Mouse (Mus musculus): ENCODE data around the gene Ces4a. TPM values are rescaled to one million over a fixed set of nuclear protein-coding genes. Genes with fewer than 3 reads are reported as not detected.
"Not testable (repeated sequence)": the region's sequence is repeated elsewhere in the genome, so short reads cannot be mapped to it uniquely, and the experiment has no call there.

Ces4a gene
- polyA plus RNA-seq (2012; rRNA removed), result not detected in 2 replicates
- polyA plus RNA-seq (2014; fragmentation: Nextera tagmentation; extraction: Ambion mirVana), result not detected in 2 replicates

DNA sequence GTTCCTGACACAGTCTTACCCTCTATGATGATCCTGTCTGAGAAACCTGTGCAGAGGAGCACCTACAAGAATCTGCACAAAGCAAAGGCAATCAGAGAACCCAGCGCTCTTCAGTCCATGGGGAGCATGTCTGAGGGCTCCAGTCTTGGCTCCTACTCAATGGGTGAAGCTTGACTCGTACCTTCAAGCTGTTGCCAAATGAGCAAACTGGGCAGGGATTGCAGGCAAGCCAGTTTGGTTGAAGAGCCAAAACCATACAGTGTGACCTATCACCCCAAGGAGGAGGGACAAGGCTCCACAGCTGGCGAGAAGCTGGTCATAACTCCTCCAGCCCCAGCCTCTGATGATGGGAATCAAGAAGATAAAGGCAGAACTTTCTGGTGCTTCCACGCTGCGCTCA lies at the start of gene Ces4a:
Gene Ces4a (plus strand): TSS at position 292 of the 400 bp plus-strand sequence.
- no peaks in the 10 kb centered on the region for H3K4me1 ChIP-seq (replicated peaks; ENCODE audit: control insufficient read depth in 2 of 2, insufficient read depth in 2 of 2, low read length in 1 of 2)
- no peak within 1 kb of the TSS for H3K4me2 ChIP-seq (ENCODE audit: low read depth)
- WGBS (ENCODE audit: insufficient replicate concordance), result 64% methylated on average over 5 of the region's 5 CpGs
- no peaks in the 10 kb centered on the region for H3K9me3 ChIP-seq (ENCODE audit: control insufficient read depth, low read length)
- no peak for ATAC-seq (ENCODE audit: insufficient read depth)
- H3K4me3 ChIP-seq (ENCODE audit: insufficient read depth in 1 of 2, low read depth in 2 of 2, low read length in 2 of 2), result no peak within 1 kb of the TSS
- no peak for DNase-seq (ENCODE audit: low read depth in 3 of 3, low spot score in 3 of 3)
- no peaks in the 10 kb centered on the region for H3K27me3 ChIP-seq (ENCODE audit: control insufficient read depth, insufficient read depth, low read length)
- no peak within 1 kb of the TSS for H3K27ac ChIP-seq
- no peaks in the 10 kb centered on the region for H3K36me3 ChIP-seq (replicated peaks; ENCODE audit: control insufficient read depth, insufficient read depth, low read depth)
- TF ChIP-seq EP300 (IDR thresholded peaks at IDR 0.05; ENCODE audit: low read depth), result no peak
- TF ChIP-seq CTCF (IDR thresholded peaks at IDR 0.05; ENCODE audit: low read depth), result no peak
- H3K9ac ChIP-seq (replicated peaks), result no peak within 1 kb of the TSS

DNA sequence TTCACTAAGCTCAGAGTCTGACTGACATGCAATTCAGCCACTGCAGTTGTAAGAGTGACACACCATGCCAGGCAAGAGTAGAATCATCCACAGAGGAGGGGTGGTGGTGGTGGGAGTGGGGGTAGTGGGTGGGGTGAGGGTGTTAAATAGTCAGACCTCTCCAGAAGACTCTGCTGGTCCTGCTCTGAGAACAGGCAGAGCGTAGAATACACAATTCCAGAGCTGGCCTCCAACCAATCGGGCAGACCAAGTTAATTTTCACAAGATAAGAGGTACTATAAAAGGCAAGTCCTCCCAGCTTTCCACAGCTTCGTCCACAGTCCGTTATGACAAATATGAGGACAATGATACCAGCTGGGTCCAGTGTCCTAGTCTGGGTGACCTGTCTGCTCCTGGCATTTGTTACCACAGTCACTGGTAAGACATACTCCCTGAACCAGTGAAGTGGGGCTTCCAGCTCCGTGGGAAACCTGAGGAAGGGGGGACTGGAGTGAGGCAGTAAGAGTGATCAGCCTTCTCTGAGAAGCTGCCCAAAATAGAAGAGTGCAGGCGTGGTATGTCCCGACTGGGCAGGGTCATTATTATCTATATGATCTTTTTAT lies 48.0 kb upstream of the Ces4a start, which contains the start of gene Ces3b:
Gene Ces3b (plus strand): TSS at position 305 of the 602 bp plus-strand sequence.
- H3K27ac ChIP-seq, result no peak within 1 kb of the TSS
- TF ChIP-seq EP300 (IDR thresholded peaks at IDR 0.05; ENCODE audit: low read depth), result no peak
- TF ChIP-seq CTCF (IDR thresholded peaks at IDR 0.05; ENCODE audit: low read depth), result no peak
- WGBS (ENCODE audit: insufficient replicate concordance), result 55% methylated on average over 7 of the region's 7 CpGs

DNA sequence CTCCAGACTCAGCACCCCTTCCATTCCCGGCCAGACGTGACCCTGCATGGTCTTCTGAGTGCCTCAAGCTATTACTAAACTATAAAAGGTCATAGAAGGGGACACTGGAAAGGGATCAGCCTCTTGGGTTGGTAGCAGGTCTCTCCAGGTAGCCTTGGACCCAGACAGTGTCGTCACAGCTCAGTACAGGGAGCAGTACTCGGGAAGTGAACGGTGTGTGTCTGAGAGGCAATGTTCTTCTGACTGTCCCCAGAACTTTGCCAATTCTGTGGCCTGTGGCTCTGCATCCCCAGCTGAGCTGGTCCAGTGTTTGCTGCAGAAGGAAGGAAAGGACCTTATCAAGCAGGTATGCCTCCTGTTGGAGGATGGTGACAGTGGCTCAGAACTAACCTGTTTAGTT lies 43.4 kb upstream of the Ces4a start:
- not testable (repeated sequence) for H3K9ac ChIP-seq (replicated peaks); H3K27me3 ChIP-seq (ENCODE audit: control insufficient read depth, insufficient read depth, low read length); H3K4me3 ChIP-seq (ENCODE audit: insufficient read depth in 1 of 2, low read depth in 2 of 2, low read length in 2 of 2); ATAC-seq (ENCODE audit: insufficient read depth); DNase-seq (ENCODE audit: low read depth in 3 of 3, low spot score in 3 of 3); H3K4me1 ChIP-seq (replicated peaks; ENCODE audit: control insufficient read depth in 2 of 2, insufficient read depth in 2 of 2, low read length in 1 of 2); H3K27ac ChIP-seq; H3K36me3 ChIP-seq (replicated peaks; ENCODE audit: control insufficient read depth, insufficient read depth, low read depth); H3K9me3 ChIP-seq (ENCODE audit: control insufficient read depth, low read length); H3K4me2 ChIP-seq (ENCODE audit: low read depth)
- WGBS (ENCODE audit: insufficient replicate concordance), result 59% methylated on average over 3 of the region's 5 CpGs

More for the DNA sequence above, 48.0 kb upstream of the Ces4a start, which contains the start of gene Ces3b:
- Histone ChIP-seq H3K27me3 (ENCODE audit: control insufficient read depth, insufficient read depth, low read length) (no peaks in the 10 kb centered on the region), H3K9ac (replicated peaks) (no peak within 1 kb of the TSS), H3K36me3 (replicated peaks; ENCODE audit: control insufficient read depth, insufficient read depth, low read depth) (no peaks in the 10 kb centered on the region), H3K4me3 (ENCODE audit: insufficient read depth in 1 of 2, low read depth in 2 of 2, low read length in 2 of 2) (no peak within 1 kb of the TSS), H3K9me3 (ENCODE audit: control insufficient read depth, low read length) (no peaks in the 10 kb centered on the region), H3K4me2 (ENCODE audit: low read depth) (no peak within 1 kb of the TSS), H3K4me1 (replicated peaks; ENCODE audit: control insufficient read depth in 2 of 2, insufficient read depth in 2 of 2, low read length in 1 of 2) (no peaks in the 10 kb centered on the region)
- ATAC-seq (ENCODE audit: insufficient read depth), result no peak
- no peak for DNase-seq (ENCODE audit: low read depth in 3 of 3, low spot score in 3 of 3)

DNA sequence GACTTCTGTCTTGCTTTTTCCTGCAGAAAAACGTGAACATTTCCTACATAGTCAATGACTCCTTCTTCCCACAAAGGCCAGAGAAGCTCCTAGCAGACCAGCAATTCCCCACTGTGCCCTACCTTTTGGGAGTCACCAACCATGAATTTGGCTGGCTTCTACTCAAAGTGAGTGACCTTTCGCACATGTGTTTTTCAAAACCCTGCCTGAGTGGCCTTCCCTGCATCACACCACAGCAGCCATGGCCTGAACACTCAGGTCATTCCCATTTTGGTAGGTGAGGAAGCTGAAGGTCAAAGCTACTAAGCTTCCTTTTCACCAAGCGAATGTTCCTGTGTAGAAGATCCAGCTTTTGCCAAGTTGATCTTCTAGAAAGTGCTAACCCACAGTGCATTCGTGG lies 43.0 kb upstream of the Ces4a start:
- no peak overlapping the region for H3K27ac ChIP-seq
- H3K4me3 ChIP-seq (ENCODE audit: insufficient read depth in 1 of 2, low read depth in 2 of 2, low read length in 2 of 2), result no peak overlapping the region
- no peak overlapping the region for H3K9ac ChIP-seq (replicated peaks)
- no peak for ATAC-seq (ENCODE audit: insufficient read depth)
- no peak for TF ChIP-seq CTCF (IDR thresholded peaks at IDR 0.05; ENCODE audit: low read depth)
- no peak for TF ChIP-seq EP300 (IDR thresholded peaks at IDR 0.05; ENCODE audit: low read depth)
- H3K4me1 ChIP-seq (replicated peaks; ENCODE audit: control insufficient read depth in 2 of 2, insufficient read depth in 2 of 2, low read length in 1 of 2), result no peaks in the 10 kb centered on the region
- no peaks in the 10 kb centered on the region for H3K27me3 ChIP-seq (ENCODE audit: control insufficient read depth, insufficient read depth, low read length)
- DNase-seq (ENCODE audit: low read depth in 3 of 3, low spot score in 3 of 3), result no peak
- no peak overlapping the region for H3K4me2 ChIP-seq (ENCODE audit: low read depth)
- no peaks in the 10 kb centered on the region for H3K36me3 ChIP-seq (replicated peaks; ENCODE audit: control insufficient read depth, insufficient read depth, low read depth)
- WGBS (ENCODE audit: insufficient replicate concordance), result 51% methylated on average over 4 of the region's 4 CpGs
- H3K9me3 ChIP-seq (ENCODE audit: control insufficient read depth, low read length), result no peaks in the 10 kb centered on the region

DNA sequence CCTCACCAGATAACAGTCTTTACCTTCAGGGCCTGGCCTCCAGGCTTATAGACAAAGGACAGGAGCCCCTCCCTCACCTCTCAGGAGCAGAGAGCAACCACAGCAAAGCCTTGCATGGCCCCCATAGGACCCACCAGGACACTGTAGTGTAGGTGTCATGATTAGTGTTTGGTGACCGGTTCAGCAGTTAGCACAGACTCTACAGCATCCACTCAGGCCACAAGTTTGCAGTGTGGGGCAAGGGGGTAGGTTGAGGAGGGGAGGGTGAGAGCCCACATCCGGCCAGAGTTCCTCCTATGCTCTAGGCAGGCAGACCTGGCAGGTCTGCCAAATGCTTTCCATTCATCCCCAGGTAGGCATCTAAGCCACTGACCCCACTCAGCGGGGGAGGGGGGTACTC lies 37.6 kb upstream of the Ces4a start:
- 42% methylated on average over 3 of the region's 3 CpGs for WGBS (ENCODE audit: insufficient replicate concordance)
- H3K9me3 ChIP-seq (ENCODE audit: control insufficient read depth, low read length), result no peaks in the 10 kb centered on the region
- no peak overlapping the region for H3K4me3 ChIP-seq (ENCODE audit: insufficient read depth in 1 of 2, low read depth in 2 of 2, low read length in 2 of 2)
- no peak for TF ChIP-seq CTCF (IDR thresholded peaks at IDR 0.05; ENCODE audit: low read depth)
- no peak for TF ChIP-seq EP300 (IDR thresholded peaks at IDR 0.05; ENCODE audit: low read depth)
- no peaks in the 10 kb centered on the region for H3K27me3 ChIP-seq (ENCODE audit: control insufficient read depth, insufficient read depth, low read length)
- H3K36me3 ChIP-seq (replicated peaks; ENCODE audit: control insufficient read depth, insufficient read depth, low read depth), result no peaks in the 10 kb centered on the region
- H3K4me2 ChIP-seq (ENCODE audit: low read depth), result no peak overlapping the region
- no peak overlapping the region for H3K9ac ChIP-seq (replicated peaks)
- ATAC-seq (ENCODE audit: insufficient read depth) (no peak), DNase-seq (ENCODE audit: low read depth in 3 of 3, low spot score in 3 of 3) (no peak)
- no peaks in the 10 kb centered on the region for H3K4me1 ChIP-seq (replicated peaks; ENCODE audit: control insufficient read depth in 2 of 2, insufficient read depth in 2 of 2, low read length in 1 of 2)
- H3K27ac ChIP-seq, result no peak overlapping the region

DNA sequence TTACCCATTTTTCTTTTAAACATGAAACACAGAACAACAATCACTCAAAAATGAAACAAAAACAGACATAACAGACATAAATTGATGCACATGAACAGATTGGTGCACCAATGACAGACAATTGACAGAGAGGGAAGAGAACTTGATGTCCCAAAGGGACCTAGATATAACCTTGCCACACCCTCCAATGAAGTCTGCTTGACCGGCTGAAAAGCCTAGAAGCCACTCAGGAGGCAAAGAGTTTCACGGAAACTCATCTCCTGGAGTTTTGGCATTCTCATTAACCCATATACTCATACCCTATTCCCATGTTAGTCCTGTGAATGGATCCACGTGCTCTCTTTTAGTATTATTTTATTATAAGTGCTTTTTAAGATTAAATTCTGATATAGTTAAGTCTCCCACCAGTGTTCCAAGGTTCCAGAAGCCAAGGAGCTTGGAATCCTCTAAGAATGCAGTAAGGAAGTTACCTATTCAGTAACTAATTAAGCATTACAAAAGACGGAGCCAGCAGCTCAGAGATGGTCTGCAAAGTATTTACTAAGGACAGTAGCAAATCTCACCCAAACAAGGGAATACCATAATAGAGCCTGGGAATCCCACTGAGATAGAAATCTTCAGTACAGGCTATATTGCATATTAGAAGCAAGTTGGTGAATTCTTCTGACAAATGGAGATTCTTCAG lies 29.4 kb upstream of the Ces4a start:
- not testable (repeated sequence) for H3K4me1 ChIP-seq (replicated peaks; ENCODE audit: control insufficient read depth in 2 of 2, insufficient read depth in 2 of 2, low read length in 1 of 2); H3K4me3 ChIP-seq (ENCODE audit: insufficient read depth in 1 of 2, low read depth in 2 of 2, low read length in 2 of 2); DNase-seq (ENCODE audit: low read depth in 3 of 3, low spot score in 3 of 3); H3K27me3 ChIP-seq (ENCODE audit: control insufficient read depth, insufficient read depth, low read length); H3K9ac ChIP-seq (replicated peaks); ATAC-seq (ENCODE audit: insufficient read depth); H3K27ac ChIP-seq; H3K36me3 ChIP-seq (replicated peaks; ENCODE audit: control insufficient read depth, insufficient read depth, low read depth); H3K9me3 ChIP-seq (ENCODE audit: control insufficient read depth, low read length); H3K4me2 ChIP-seq (ENCODE audit: low read depth)
- 52% methylated on average over 4 of the region's 4 CpGs for WGBS (ENCODE audit: insufficient replicate concordance)

DNA sequence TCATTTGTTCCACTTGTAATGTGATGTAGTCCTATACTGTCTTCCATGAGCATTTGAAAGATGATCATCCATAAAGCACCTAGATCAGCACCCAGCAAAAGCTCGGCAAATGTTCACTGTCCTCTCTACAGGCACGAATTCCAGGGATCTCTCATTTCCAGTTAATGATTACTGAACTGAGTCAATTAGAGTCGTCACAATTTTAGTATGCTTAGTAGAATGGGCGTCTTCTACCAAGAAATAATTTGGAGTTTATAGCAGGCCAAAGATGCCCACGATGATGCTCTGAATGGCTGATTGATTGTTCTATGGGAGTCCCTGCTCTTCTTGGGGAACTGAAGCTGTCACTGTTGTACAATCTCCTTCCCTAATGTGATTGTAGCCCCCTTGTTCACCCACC lies 27.9 kb upstream of the Ces4a start:
- not testable (repeated sequence) for H3K36me3 ChIP-seq (replicated peaks; ENCODE audit: control insufficient read depth, insufficient read depth, low read depth); ATAC-seq (ENCODE audit: insufficient read depth); DNase-seq (ENCODE audit: low read depth in 3 of 3, low spot score in 3 of 3); H3K9me3 ChIP-seq (ENCODE audit: control insufficient read depth, low read length); H3K27ac ChIP-seq; H3K4me1 ChIP-seq (replicated peaks; ENCODE audit: control insufficient read depth in 2 of 2, insufficient read depth in 2 of 2, low read length in 1 of 2); H3K9ac ChIP-seq (replicated peaks); H3K27me3 ChIP-seq (ENCODE audit: control insufficient read depth, insufficient read depth, low read length); H3K4me3 ChIP-seq (ENCODE audit: insufficient read depth in 1 of 2, low read depth in 2 of 2, low read length in 2 of 2); H3K4me2 ChIP-seq (ENCODE audit: low read depth)
- WGBS (ENCODE audit: insufficient replicate concordance), result 39% methylated on average over 5 of the region's 5 CpGs

Data from liver, embryonic 14.5 days (tissue).